Mouse (Mus musculus) limb, embryonic 15.5 days (tissue): ENCODE data around the gene Smlr1. TPM values are rescaled to one million over a fixed set of nuclear protein-coding genes. Genes with fewer than 3 reads are reported as not detected.

Experiments
- ATAC-seq: fragments of 200-750 bp; cut with Nextera tagmentation; 2 replicates; pipeline ENCODE4 v1.8.0; 2017; ENCODE audit warnings: low read depth, moderate TSS enrichment; ENCODE audit not compliant: insufficient number of reproducible peaks, low FRiP score, low TSS enrichment
- H3K27ac ChIP-seq: fragments of 300-500 bp; sonication (generic); 2 replicates; pipeline ENCODE4 v1.5.1; 2015; ENCODE audit warnings: moderate library complexity, mild to moderate bottlenecking, inconsistent platforms
- H3K27me3 ChIP-seq: fragments of 300-500 bp; sonication (generic); 2 replicates; pipeline ENCODE4 v1.6.1; 2015; ENCODE audit warnings: inconsistent platforms
- H3K36me3 ChIP-seq: fragments of 300-500 bp; sonication (generic); 2 replicates; pipeline ENCODE4 v1.6.1; 2015; ENCODE audit warnings: inconsistent platforms
- H3K4me1 ChIP-seq: fragments of 300-500 bp; sonication (generic); 2 replicates; pipeline ENCODE4 v1.6.1; 2015; ENCODE audit warnings: inconsistent platforms
- H3K4me2 ChIP-seq: fragments of 300-500 bp; sonication (generic); 2 replicates; pipeline ENCODE4 v1.6.1; 2015; ENCODE audit warnings: mild to moderate bottlenecking, inconsistent platforms
- H3K4me3 ChIP-seq: fragments of 300-500 bp; sonication (generic); 2 replicates; pipeline ENCODE4 v1.5.1; 2015; ENCODE audit warnings: mild to moderate bottlenecking, inconsistent platforms
- H3K9ac ChIP-seq: fragments of 300-500 bp; sonication (generic); 2 replicates; pipeline ENCODE4 v1.6.1; 2015; ENCODE audit warnings: inconsistent platforms
- H3K9me3 ChIP-seq: fragments of 300-500 bp; sonication (generic); 2 replicates; pipeline ENCODE4 v1.6.1; 2016; ENCODE audit warnings: inconsistent platforms
- WGBS: fragments of 180-500 bp; shearing (Covaris S2); methylation state at CpG from one replicate; pipeline ENCODE4 v1.1.7; 2015; 5-methylcytosine and 5-hydroxymethylcytosine counted together
- polyA plus RNA-seq: library from polyadenylated mRNA; unstranded; fragments of >200 nt; fragmentation: Nextera tagmentation; extraction: Ambion mirVana; gene quantifications from 2 replicates; pipeline ENCODE4 v1.2.1, GENCODE M21; 2015

Gene Smlr1
- polyA plus RNA-seq, 1 experiment from 2014 or later: not detected

GRCm38 (mm10) chr10:25488456-25488855 lies 47.6 kb downstream of the Smlr1 start:
- WGBS: 20% methylated on average over 1 of the region's 1 CpGs
- Histone ChIP-seq H3K4me2 (no peak overlapping the region), H3K27me3 (no peaks in the 10 kb centered on the region), H3K9ac (no peak overlapping the region), H3K36me3 (peaks cover 14% of the 10 kb centered on the region; the same call in 1 of the 2 replicates), H3K9me3 (no peaks in the 10 kb centered on the region), H3K27ac (no peak overlapping the region), H3K4me1 (no peaks in the 10 kb centered on the region), H3K4me3 (no peak overlapping the region)
- ATAC-seq: no peak

- no peaks in the 10 kb centered on the region for H3K9me3 ChIP-seq
- H3K27ac ChIP-seq: no peak overlapping the region
- WGBS: 63% methylated on average over 5 of the region's 5 CpGs
- H3K36me3 ChIP-seq: peaks cover 22% of the 10 kb centered on the region
- no peaks in the 10 kb centered on the region for H3K27me3 ChIP-seq
- H3K4me2 ChIP-seq: no peak overlapping the region
- H3K4me3 ChIP-seq: no peak overlapping the region
- no peak for ATAC-seq
- no peaks in the 10 kb centered on the region for H3K4me1 ChIP-seq
- H3K9ac ChIP-seq: no peak overlapping the region
Observed at GRCm38 (mm10) chr10:25482791-25483190, 53.3 kb downstream of the Smlr1 start.

GRCm38 (mm10) chr10:25479716-25480115 lies 56.4 kb downstream of the Smlr1 start:
- no peak for ATAC-seq
- WGBS: 83% methylated on average over 3 of the region's 3 CpGs
- H3K36me3 ChIP-seq: peaks cover 20% of the 10 kb centered on the region

More at GRCm38 (mm10) chr10:25479716-25480115, 56.4 kb downstream of the Smlr1 start:
- no peak overlapping the region for H3K4me3 ChIP-seq
- no peaks in the 10 kb centered on the region for H3K9me3 ChIP-seq
- H3K4me2 ChIP-seq: no peak overlapping the region
- no peaks in the 10 kb centered on the region for H3K4me1 ChIP-seq
- H3K27ac ChIP-seq: no peak overlapping the region
- H3K9ac ChIP-seq: no peak overlapping the region
- no peaks in the 10 kb centered on the region for H3K27me3 ChIP-seq

Other genes starting within 250 kb of the Smlr1 start
- 13.7 and 14.0 TPM in 2 replicates for gene Akap7, start 228.4 kb downstream of the Smlr1 start, polyA plus RNA-seq
- gene Epb41l2, start 176.5 kb downstream of the Smlr1 start, polyA plus RNA-seq: 79.5 and 79.7 TPM in 2 replicates